Mouse (Mus musculus) layer of hippocampus, adult 9-11 months (tissue): ENCODE data around the gene Mast1.

Source experiments
- DNase-seq: peaks from one replicate; pipeline ENCODE4 v3.0.0; 2022

Gene Mast1

DNA sequence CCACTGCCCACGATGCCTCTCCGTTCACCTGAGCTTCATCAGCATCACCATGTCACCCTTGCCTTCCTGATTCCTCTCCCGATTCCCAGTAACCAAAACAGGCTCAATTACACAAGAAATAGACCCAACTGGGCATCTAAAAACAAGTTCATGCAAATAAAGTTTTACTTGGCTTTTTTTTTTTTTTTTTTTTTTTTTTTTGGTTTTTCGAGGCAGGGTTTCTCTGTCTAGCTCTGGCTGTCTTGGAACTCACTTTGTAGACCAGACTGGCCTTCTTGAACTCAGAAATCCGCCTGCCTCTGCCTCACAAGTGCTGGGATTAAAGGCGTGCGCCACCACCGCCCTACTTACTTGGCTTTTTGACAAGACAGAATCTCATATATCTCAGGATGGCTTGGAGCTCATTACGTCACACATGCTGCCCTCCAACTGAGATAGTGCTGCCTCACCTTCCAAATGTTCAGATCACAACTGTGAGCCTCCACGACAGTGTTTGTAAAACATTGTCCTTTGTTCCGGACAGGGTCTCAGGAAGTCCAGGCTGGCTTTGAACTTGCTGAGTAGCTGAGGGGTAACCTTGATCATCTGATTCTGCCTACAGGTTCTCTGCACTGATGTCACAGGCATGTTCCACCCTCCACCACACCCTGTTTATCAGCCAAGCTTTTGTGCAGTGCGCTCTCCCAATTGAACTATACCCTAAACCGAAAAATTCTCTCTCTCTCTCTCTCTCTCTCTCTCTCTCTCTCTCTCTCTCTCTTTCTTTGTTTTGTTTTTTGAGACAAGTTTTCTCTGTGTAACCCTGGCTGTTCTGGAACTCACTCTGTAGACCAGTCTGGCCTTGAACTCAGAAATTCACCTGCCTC lies 694 bp upstream of the Mast1 start:
- DNase-seq: no peak

GRCm38 (mm10) chr8:84936041-84936961 lies 858 bp downstream of the Mast1 start:
- DNase-seq: no peak

- DNase-seq: no peak
These were observed 1.7 kb downstream of the Mast1 start for GRCm38 (mm10) chr8:84935489-84935888.

DNA sequence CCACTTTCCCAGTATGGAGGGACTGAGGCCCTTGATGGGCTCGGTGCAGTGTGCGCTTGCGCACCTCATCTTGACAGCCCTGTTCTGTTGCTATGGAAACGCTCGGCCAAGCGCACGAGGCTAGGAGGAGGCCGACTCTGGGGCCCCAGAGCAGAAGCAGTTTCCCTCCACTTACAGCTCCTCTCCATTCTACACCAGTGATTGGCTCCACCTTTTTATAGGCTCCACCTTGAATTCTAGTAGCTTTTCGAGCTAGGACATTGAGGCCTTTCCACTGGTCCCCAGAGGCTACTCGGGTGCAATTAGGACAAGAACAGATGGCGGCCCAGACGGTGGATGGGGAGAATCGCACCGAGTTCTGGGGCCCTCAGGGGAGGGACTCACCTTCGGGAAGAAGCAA lies 2.3 kb downstream of the Mast1 start:
- peak; percentile 61 for DNase-seq

DNA sequence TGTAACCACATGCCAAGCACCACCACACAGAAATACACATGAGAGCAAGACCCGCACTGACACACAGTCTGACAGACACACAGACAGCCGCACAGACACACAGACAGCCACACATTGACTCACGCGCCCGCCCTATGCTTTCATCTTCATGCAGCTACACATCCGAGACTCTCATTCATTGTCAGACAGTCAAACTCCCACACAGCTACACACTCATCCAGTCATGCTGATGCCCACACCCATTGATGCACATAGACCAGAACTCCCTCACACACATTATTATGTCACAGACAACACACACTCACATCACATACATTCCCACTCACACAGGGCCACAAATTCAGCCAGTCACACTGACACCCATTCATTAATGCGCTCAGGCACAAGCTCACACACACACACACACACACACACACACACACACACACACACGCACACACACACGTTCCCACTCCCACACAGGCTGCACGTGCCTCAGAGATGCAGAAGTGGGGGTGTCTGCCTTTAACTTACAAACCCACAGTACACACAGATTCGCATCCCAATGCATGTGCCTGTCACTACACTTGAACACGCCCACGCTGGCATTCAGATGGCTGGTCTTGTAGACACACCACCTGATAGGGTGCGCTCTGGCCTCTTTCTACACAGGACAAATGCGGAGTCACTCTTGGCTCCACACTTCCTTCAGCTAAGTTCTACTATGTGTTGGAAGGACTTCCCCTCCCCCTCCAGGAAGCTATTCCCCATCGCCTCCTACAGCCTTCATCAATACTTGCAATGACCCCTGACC lies 3.2 kb downstream of the Mast1 start:
- DNase-seq: peak; percentile 45

GRCm38 (mm10) chr8:84930582-84930981 lies 6.6 kb downstream of the Mast1 start:
- DNase-seq: no peak

GRCm38 (mm10) chr8:84928456-84929306 lies 8.5 kb downstream of the Mast1 start:
- peak; percentile 53 for DNase-seq

GRCm38 (mm10) chr8:84927513-84927912 lies 9.6 kb downstream of the Mast1 start:
- no peak for DNase-seq

DNA sequence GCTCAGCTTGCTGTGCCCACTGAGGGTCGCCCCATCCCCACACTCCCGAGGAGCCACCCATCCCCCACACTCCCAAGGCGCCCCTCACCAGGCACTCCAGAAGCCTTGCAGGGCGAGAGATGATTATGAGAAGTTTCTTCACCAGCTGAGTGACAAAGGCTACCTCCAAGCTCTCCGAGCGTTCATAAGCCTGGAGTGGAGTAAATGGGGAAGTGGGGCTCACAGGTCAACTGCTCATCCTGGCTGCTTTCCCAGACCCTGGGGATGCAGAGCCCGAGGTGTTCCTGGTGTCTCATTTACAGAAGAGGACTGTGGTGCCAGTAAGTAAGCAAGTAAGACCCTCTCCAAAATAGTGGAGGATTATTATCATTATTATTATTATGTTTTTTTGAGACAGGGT lies 11.6 kb downstream of the Mast1 start:
- DNase-seq: no peak

DNA sequence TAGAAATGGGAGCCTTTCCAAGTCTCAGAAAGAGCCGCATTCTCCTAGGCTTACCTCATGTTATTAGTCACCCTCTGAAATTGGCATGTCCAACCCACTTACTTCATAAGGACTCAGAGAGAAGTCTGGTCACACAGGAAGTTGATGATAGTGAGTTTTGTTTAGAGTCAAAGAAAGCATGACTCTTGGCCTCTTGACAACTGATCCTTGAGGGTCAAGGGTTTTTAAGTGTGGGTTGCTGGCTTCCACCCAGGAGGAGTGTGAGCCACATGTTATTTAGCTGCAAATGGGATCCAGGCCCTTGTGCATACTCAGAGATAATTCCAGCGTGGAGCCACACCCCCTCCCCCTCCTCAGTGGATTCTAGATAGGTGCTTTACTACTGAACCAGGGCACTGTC lies 15.6 kb downstream of the Mast1 start:
- DNase-seq: no peak

GRCm38 (mm10) chr8:84918646-84919045 lies 18.5 kb downstream of the Mast1 start:
- no peak for DNase-seq

GRCm38 (mm10) chr8:84917781-84918180 lies 19.4 kb downstream of the Mast1 start:
- no peak for DNase-seq

DNA sequence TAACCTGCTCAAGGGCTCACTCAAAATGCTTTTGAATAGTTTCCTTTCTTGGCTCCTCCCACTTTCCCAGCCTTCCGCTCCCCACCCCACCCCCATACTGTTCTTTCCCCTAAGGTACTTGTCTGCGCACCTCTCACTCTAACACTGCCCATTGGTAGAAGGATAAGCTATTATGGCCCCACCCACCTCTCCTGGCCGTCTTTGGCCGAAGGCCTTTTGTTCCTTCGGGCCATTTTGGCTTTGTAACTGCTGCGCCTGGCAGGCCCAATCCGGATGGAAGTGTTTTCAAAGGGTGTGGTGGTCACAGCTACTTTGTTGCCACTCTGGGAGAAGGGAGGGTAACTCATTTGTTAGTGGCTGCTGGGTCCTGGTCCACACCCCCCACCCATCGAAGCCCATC lies 21.9 kb downstream of the Mast1 start:
- no peak for DNase-seq

DNA sequence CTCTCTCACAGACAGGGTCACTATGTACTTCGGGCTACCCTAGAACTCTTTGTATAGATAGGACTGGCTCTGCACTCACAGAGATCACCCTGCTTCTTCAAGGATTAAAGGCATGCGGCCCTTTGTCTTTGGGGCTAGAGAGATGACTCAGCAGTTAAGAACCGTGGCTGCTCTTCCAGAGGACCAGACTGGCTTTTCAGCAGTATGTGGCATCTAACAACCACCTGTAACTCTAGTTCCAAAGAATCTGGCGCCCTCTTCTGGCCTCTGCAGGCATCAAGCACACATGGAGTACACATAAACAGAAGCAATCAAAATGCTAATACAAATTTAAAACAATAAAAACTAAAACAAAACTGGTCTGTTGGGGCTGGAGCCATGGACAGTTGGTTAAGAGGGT lies 23.2 kb downstream of the Mast1 start:
- no peak for DNase-seq

DNA sequence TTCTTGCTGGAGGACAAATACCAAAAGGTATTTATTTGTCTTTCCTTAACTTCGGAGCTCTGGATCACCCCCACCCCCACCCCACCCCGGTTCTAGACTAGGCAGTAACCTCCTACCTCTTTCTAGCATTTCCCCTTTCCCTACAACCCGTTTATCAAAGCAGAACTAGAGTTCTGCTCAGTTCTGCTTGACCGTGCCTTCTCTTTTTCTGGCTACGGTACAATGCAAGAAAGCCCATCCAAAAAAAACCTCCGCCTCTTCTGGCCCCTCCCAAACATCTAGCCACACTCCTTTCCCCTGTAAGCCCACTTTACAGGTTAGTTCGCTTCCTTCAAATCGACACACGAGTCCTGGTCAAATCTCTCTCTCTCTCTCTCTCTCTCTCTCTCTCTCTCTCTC lies 23.7 kb downstream of the Mast1 start:
- DNase-seq: no peak

GRCm38 (mm10) chr8:84912895-84913501 lies 24.2 kb downstream of the Mast1 start:
- DNase-seq: peak; percentile 72

- no peak for DNase-seq
These were observed 24.8 kb downstream of the Mast1 start for GRCm38 (mm10) chr8:84912391-84912790.

GRCm38 (mm10) chr8:84911854-84912253 lies 25.3 kb downstream of the Mast1 start:
- no peak for DNase-seq

GRCm38 (mm10) chr8:84910551-84910950 lies 26.6 kb downstream of the Mast1 start:
- no peak for DNase-seq

GRCm38 (mm10) chr8:84909949-84910348 lies 27.2 kb downstream of the Mast1 start:
- DNase-seq: no peak

- DNase-seq: no peak
These were observed 27.9 kb downstream of the Mast1 start for GRCm38 (mm10) chr8:84909162-84909767.
